Comparison of ENCODE assay signal across 8 mouse cellular contexts in the genomic region with DNA sequence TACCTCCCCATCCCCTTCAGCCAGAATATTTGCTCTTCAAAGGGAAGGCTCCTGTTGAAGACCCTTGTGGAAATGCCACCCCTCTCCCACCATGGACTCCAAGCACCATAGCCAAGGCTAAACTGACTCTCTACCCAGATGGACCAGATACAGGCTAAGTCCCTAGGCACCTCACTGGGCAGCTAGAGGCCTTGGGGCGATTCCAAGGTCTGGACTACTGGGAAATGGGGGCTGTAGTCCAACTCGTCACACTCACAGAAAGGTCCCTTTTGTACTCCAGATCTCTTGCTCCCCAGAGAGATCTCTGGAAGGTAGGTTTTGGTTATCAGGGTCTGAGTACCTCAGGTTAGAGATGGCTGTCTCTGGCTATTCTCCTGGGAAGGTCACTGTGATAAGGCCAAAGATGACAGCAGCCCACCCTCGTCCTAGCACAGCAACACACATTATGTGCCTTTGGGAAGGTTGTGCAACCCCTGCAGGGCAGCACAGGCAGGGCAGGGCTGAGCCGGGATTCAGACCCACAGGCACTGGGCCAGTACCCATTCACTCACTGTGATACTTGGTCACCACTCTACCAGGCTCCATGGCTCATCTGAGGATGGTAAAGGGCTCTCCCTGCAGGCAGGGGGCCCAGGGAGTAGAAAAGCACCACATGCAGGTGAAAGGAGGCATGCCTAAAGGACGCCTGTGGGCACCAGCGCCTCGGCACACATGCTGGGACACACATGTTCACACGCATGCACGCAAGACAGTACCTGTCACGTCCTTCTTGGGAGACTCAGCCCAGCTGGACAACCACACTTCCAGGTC.
DNase-seq lines count a peak whose midpoint lies in the region; ATAC-seq and TF ChIP-seq lines count a peak whose summit lies in the region.

No protein-coding gene starts in this region.

- no peak for TF ChIP-seq CTCF in forebrain, postnatal 0 days (IDR thresholded peaks at IDR 0.05; ENCODE audit: low read depth)
- peak; percentile 33 for TF ChIP-seq CTCF in intestine, postnatal 0 days (IDR thresholded peaks at IDR 0.05; ENCODE audit: low read depth)

- no peak overlapping the region for H3K27ac ChIP-seq in forebrain, embryonic 16.5 days (ENCODE audit: low read length)
- no peak overlapping the region for H3K27ac ChIP-seq in forebrain, postnatal 0 days (ENCODE audit: low read depth, low read length)
- no peak overlapping the region for H3K27ac ChIP-seq in midbrain, embryonic 13.5 days
- no peak overlapping the region for H3K27ac ChIP-seq in midbrain, embryonic 11.5 days (ENCODE audit: low read depth, low read length)
- H3K27ac ChIP-seq in intestine, postnatal 0 days (ENCODE audit: low read depth, low read length) = no peak overlapping the region
- H3K27ac ChIP-seq in stomach, embryonic 15.5 days = no peak overlapping the region

- peaks cover 36% of the 10 kb centered on the region for H3K4me1 ChIP-seq in forebrain, embryonic 16.5 days (replicated peaks; ENCODE audit: control insufficient read depth, insufficient read depth, low read length)
- peaks cover 4% of the 10 kb centered on the region; the same call in 1 of the 2 replicates for H3K4me1 ChIP-seq in forebrain, postnatal 0 days (ENCODE audit: insufficient read depth)
- peaks cover 45% of the 10 kb centered on the region for H3K4me1 ChIP-seq in midbrain, embryonic 13.5 days (replicated peaks)
- peaks cover 25% of the 10 kb centered on the region for H3K4me1 ChIP-seq in midbrain, embryonic 11.5 days (ENCODE audit: control insufficient read depth, insufficient read depth, low read length)
- peaks cover 8% of the 10 kb centered on the region; the same call in 1 of the 2 replicates for H3K4me1 ChIP-seq in intestine, postnatal 0 days (replicated peaks; ENCODE audit: control insufficient read depth, insufficient read depth, low read length)
- peaks cover 73% of the 10 kb centered on the region for H3K4me1 ChIP-seq in stomach, embryonic 15.5 days

- no peaks in the 10 kb centered on the region for H3K36me3 ChIP-seq in forebrain, embryonic 16.5 days (ENCODE audit: control insufficient read depth, insufficient read depth)
- no peaks in the 10 kb centered on the region for H3K36me3 ChIP-seq in forebrain, postnatal 0 days (ENCODE audit: insufficient read depth)
- no peaks in the 10 kb centered on the region for H3K36me3 ChIP-seq in midbrain, embryonic 13.5 days
- no peaks in the 10 kb centered on the region; the same call in 1 of the 2 replicates for H3K36me3 ChIP-seq in midbrain, embryonic 11.5 days (ENCODE audit: control insufficient read depth, insufficient read depth, low read length)
- no peaks in the 10 kb centered on the region for H3K36me3 ChIP-seq in intestine, postnatal 0 days (ENCODE audit: control insufficient read depth, insufficient read depth)
- no peaks in the 10 kb centered on the region for H3K36me3 ChIP-seq in stomach, embryonic 15.5 days

- H3K4me3 ChIP-seq in forebrain, embryonic 16.5 days (replicated peaks; ENCODE audit: low read length) = no peak overlapping the region
- no peak overlapping the region for H3K4me3 ChIP-seq in forebrain, postnatal 0 days (ENCODE audit: low read depth, low read length)
- no peak overlapping the region for H3K4me3 ChIP-seq in midbrain, embryonic 13.5 days (replicated peaks)
- no peak overlapping the region for H3K4me3 ChIP-seq in midbrain, embryonic 11.5 days (ENCODE audit: low read depth, low read length)
- no peak overlapping the region for H3K4me3 ChIP-seq in intestine, postnatal 0 days (ENCODE audit: low read depth, low read length)
- no peak overlapping the region for H3K4me3 ChIP-seq in stomach, embryonic 15.5 days (replicated peaks)

- no peak for ATAC-seq in forebrain, embryonic 16.5 days
- no peak for ATAC-seq in forebrain, postnatal 0 days
- ATAC-seq in midbrain, embryonic 13.5 days = 0 out of 2 replicates have a peak, but pooled peaks have one; percentile 31
- no peak for ATAC-seq in midbrain, embryonic 11.5 days (ENCODE audit: low FRiP score)
- ATAC-seq in intestine, postnatal 0 days = no peak
- ATAC-seq in stomach, embryonic 15.5 days (ENCODE audit: insufficient read depth, low FRiP score, low read depth) = no peak
- ATAC-seq in megakaryocyte, adult 5-6 weeks (ENCODE audit: poor library complexity, severe bottlenecking) = no peak

- no peaks in the 10 kb centered on the region for H3K27me3 ChIP-seq in forebrain, embryonic 16.5 days (replicated peaks; ENCODE audit: control insufficient read depth, insufficient read depth, low read length)
- H3K27me3 ChIP-seq in forebrain, postnatal 0 days (ENCODE audit: insufficient read depth, low read length) = 0 out of 2 replicates have a peak, but pooled peaks cover 4% of the 10 kb centered on the region
- H3K27me3 ChIP-seq in midbrain, embryonic 13.5 days = peaks cover 8% of the 10 kb centered on the region; the same call in 1 of the 2 replicates
- no peaks in the 10 kb centered on the region for H3K27me3 ChIP-seq in midbrain, embryonic 11.5 days (ENCODE audit: control insufficient read depth, insufficient read depth, low read length)
- H3K27me3 ChIP-seq in intestine, postnatal 0 days (replicated peaks; ENCODE audit: control insufficient read depth, insufficient read depth, low read length) = no peaks in the 10 kb centered on the region
- H3K27me3 ChIP-seq in stomach, embryonic 15.5 days (replicated peaks) = no peaks in the 10 kb centered on the region

- no peak overlapping the region for H3K4me2 ChIP-seq in forebrain, embryonic 16.5 days (ENCODE audit: low read length)
- no peak overlapping the region for H3K4me2 ChIP-seq in forebrain, postnatal 0 days (ENCODE audit: low read depth)
- no peak overlapping the region for H3K4me2 ChIP-seq in midbrain, embryonic 13.5 days (replicated peaks)
- no peak overlapping the region for H3K4me2 ChIP-seq in midbrain, embryonic 11.5 days
- peak overlapping the region; percentile 27; the same call in 1 of the 2 replicates for H3K4me2 ChIP-seq in intestine, postnatal 0 days (replicated peaks; ENCODE audit: low read depth)
- H3K4me2 ChIP-seq in stomach, embryonic 15.5 days = peak overlapping the region; percentile 13

- H3K9me3 ChIP-seq in forebrain, embryonic 16.5 days (ENCODE audit: control insufficient read depth, low read length) = no peaks in the 10 kb centered on the region
- no peaks in the 10 kb centered on the region for H3K9me3 ChIP-seq in forebrain, postnatal 0 days (ENCODE audit: low read length)
- H3K9me3 ChIP-seq in midbrain, embryonic 13.5 days = no peaks in the 10 kb centered on the region
- H3K9me3 ChIP-seq in midbrain, embryonic 11.5 days (ENCODE audit: control insufficient read depth, low read length) = no peaks in the 10 kb centered on the region
- H3K9me3 ChIP-seq in intestine, postnatal 0 days (ENCODE audit: control insufficient read depth) = no peaks in the 10 kb centered on the region
- no peaks in the 10 kb centered on the region for H3K9me3 ChIP-seq in stomach, embryonic 15.5 days

- H3K9ac ChIP-seq in forebrain, embryonic 16.5 days (replicated peaks; ENCODE audit: low read depth, low read length) = 0 out of 2 replicates have a peak overlapping the region, but pooled peaks have one; percentile 7
- H3K9ac ChIP-seq in forebrain, postnatal 0 days = no peak overlapping the region
- peak overlapping the region; percentile 15; the same call in 1 of the 2 replicates for H3K9ac ChIP-seq in midbrain, embryonic 13.5 days (replicated peaks)
- no peak overlapping the region; the same call in 1 of the 2 replicates for H3K9ac ChIP-seq in midbrain, embryonic 11.5 days (ENCODE audit: low read length)
- no peak overlapping the region for H3K9ac ChIP-seq in intestine, postnatal 0 days (ENCODE audit: low read depth, low read length)
- no peak overlapping the region for H3K9ac ChIP-seq in stomach, embryonic 15.5 days

- 64% methylated on average over 10 of the region's 10 CpGs for WGBS in forebrain, embryonic 16.5 days
- WGBS in forebrain, postnatal 0 days = 69% methylated on average over 10 of the region's 10 CpGs
- WGBS in midbrain, embryonic 13.5 days = 64% methylated on average over 10 of the region's 10 CpGs
- WGBS in midbrain, embryonic 11.5 days = 59% methylated on average over 10 of the region's 10 CpGs
- 76% methylated on average over 10 of the region's 10 CpGs for WGBS in intestine, postnatal 0 days
- 73% methylated on average over 10 of the region's 10 CpGs for WGBS in stomach, embryonic 15.5 days

- DNase-seq in forebrain, postnatal 0 days = no peak
- no peak for DNase-seq in midbrain, embryonic 11.5 days (ENCODE audit: low spot score, missing footprints)
- DNase-seq in kidney, postnatal 25 days = no peak

Comparison
In these comparisons a context has a peak if more than half of its experiments do, and no peak if none do; other contexts are left out.
1. H3K9ac ChIP-seq: peak in forebrain, embryonic 16.5 days (single experiment) and midbrain, embryonic 13.5 days (single experiment); none in forebrain, postnatal 0 days (single experiment), midbrain, embryonic 11.5 days (single experiment), intestine, postnatal 0 days (single experiment) and stomach, embryonic 15.5 days (single experiment).
2. H3K4me2 ChIP-seq: peak in intestine, postnatal 0 days (single experiment) and stomach, embryonic 15.5 days (single experiment); none in forebrain, embryonic 16.5 days (single experiment), forebrain, postnatal 0 days (single experiment), midbrain, embryonic 13.5 days (single experiment) and midbrain, embryonic 11.5 days (single experiment).